Mouse (Mus musculus): ENCODE measurements around the gene Ctdspl. TPM values are rescaled to one million over a fixed set of nuclear protein-coding genes. Genes with fewer than 3 reads are reported as not detected.

Ctdspl gene
- total RNA-seq, 2 experiments from 2014 or later, result 2.1 to 4.0 TPM

GRCm38 (mm10) chr9:118915290-118915689, 11.0 kb upstream of the Ctdspl start:
- ATAC-seq (replicated peaks; ENCODE audit: low FRiP score, poor library complexity, severe bottlenecking), result no peak

- no peak for ATAC-seq (replicated peaks; ENCODE audit: low FRiP score, poor library complexity, severe bottlenecking)
These were observed 6.5 kb upstream of the Ctdspl start for GRCm38 (mm10) chr9:118919672-118920186.

GRCm38 (mm10) chr9:118920798-118921515, 5.3 kb upstream of the Ctdspl start:
- no peak for ATAC-seq (replicated peaks; ENCODE audit: low FRiP score, poor library complexity, severe bottlenecking)

- ATAC-seq (replicated peaks; ENCODE audit: low FRiP score, poor library complexity, severe bottlenecking), result no peak
These were observed 4.3 kb upstream of the Ctdspl start for GRCm38 (mm10) chr9:118921926-118922325.

- no peak for ATAC-seq (replicated peaks; ENCODE audit: low FRiP score, poor library complexity, severe bottlenecking)
These were observed 1.6 kb upstream of the Ctdspl start for GRCm38 (mm10) chr9:118924554-118925085.

- ATAC-seq (replicated peaks; ENCODE audit: low FRiP score, poor library complexity, severe bottlenecking), result peak; percentile 84
These were observed 755 bp upstream of the Ctdspl start for GRCm38 (mm10) chr9:118925286-118926110.

GRCm38 (mm10) chr9:118926688-118927321, 552 bp downstream of the Ctdspl start:
- no peak for ATAC-seq (replicated peaks; ENCODE audit: low FRiP score, poor library complexity, severe bottlenecking)

- no peak for ATAC-seq (replicated peaks; ENCODE audit: low FRiP score, poor library complexity, severe bottlenecking)
These were observed 1.2 kb downstream of the Ctdspl start for GRCm38 (mm10) chr9:118927501-118927900.

GRCm38 (mm10) chr9:118928007-118928406, 1.8 kb downstream of the Ctdspl start:
- no peak for ATAC-seq (replicated peaks; ENCODE audit: low FRiP score, poor library complexity, severe bottlenecking)

GRCm38 (mm10) chr9:118928656-118929055, 2.4 kb downstream of the Ctdspl start:
- no peak for ATAC-seq (replicated peaks; ENCODE audit: low FRiP score, poor library complexity, severe bottlenecking)

GRCm38 (mm10) chr9:118930611-118931010, 4.4 kb downstream of the Ctdspl start:
- no peak for ATAC-seq (replicated peaks; ENCODE audit: low FRiP score, poor library complexity, severe bottlenecking)

- ATAC-seq (replicated peaks; ENCODE audit: low FRiP score, poor library complexity, severe bottlenecking), result no peak
These were observed 7.5 kb downstream of the Ctdspl start for GRCm38 (mm10) chr9:118933800-118934199.

- no peak for ATAC-seq (replicated peaks; ENCODE audit: low FRiP score, poor library complexity, severe bottlenecking)
These were observed 8.1 kb downstream of the Ctdspl start for GRCm38 (mm10) chr9:118934319-118934718.

- ATAC-seq (replicated peaks; ENCODE audit: low FRiP score, poor library complexity, severe bottlenecking), result no peak
These were observed 8.8 kb downstream of the Ctdspl start for GRCm38 (mm10) chr9:118935098-118935497.

- ATAC-seq (replicated peaks; ENCODE audit: low FRiP score, poor library complexity, severe bottlenecking), result no peak
These were observed 9.8 kb downstream of the Ctdspl start for GRCm38 (mm10) chr9:118936071-118936470.

GRCm38 (mm10) chr9:118937515-118937914, 11.3 kb downstream of the Ctdspl start:
- no peak for ATAC-seq (replicated peaks; ENCODE audit: low FRiP score, poor library complexity, severe bottlenecking)

- ATAC-seq (replicated peaks; ENCODE audit: low FRiP score, poor library complexity, severe bottlenecking), result no peak
These were observed 13.2 kb downstream of the Ctdspl start for GRCm38 (mm10) chr9:118939410-118939809.

GRCm38 (mm10) chr9:118939831-118940230, 13.6 kb downstream of the Ctdspl start:
- ATAC-seq (replicated peaks; ENCODE audit: low FRiP score, poor library complexity, severe bottlenecking), result no peak

GRCm38 (mm10) chr9:118940591-118941207, 14.4 kb downstream of the Ctdspl start:
- no peak for ATAC-seq (replicated peaks; ENCODE audit: low FRiP score, poor library complexity, severe bottlenecking)

- no peak for ATAC-seq (replicated peaks; ENCODE audit: low FRiP score, poor library complexity, severe bottlenecking)
These were observed 15.8 kb downstream of the Ctdspl start for GRCm38 (mm10) chr9:118942030-118942429.

Measured in erythroblast, adult 5-6 weeks (primary cell).